Mouse (Mus musculus): ENCODE results near the gene Tpra1.

Gene Tpra1

DNA sequence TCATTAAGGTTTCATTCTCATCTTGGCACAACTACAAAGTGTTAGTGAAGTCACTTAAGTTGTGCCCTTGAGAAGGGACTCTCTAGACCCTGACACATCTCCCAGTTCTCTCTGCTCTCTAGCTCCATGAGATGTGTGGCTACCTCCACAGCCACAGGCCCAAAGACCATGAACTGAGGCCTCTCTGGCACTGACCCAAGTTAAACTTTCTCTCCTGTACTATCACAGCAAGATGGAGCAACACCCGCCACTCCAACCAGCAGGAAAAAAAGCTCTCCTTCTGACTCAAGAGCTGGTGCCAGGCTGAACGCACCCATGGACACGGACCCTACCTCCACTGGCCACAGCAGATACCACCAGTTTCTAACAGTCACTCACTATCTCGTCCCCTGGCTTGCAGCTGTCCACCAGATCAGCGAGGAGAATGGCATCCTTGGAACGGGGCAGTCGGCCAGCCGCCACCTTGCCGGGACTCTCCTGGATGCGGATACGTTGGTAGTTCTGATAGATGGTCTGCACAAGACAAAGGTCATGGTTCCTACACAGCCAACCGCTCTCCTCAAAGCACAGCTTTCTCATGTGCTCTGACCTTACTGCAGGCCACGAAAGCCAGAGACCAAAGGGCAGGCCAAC, 12.5 kb upstream of the Tpra1 start:
- no peak for DNase-seq (ENCODE audit: low read depth, low spot score)

DNA sequence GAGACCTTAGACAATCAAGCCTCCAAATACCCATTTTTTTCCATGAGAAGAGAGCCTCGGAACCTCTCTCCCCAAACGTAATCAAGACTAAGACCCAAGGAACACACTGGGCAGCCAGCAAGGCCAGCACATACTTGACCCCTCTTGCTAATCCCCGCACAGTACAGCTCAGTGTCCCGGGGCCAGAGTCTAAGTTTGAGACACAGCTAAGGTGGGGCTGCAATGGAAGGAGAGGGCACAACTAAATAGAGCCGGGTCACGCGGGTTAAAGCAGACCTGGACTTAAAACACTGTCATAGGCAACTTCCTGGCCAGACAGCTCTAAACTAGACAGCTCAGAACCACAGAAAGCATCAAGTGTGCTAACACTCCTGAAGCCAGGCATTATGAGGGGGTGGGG, 11.2 kb upstream of the Tpra1 start:
- no peak for DNase-seq (ENCODE audit: low read depth, low spot score)

DNA sequence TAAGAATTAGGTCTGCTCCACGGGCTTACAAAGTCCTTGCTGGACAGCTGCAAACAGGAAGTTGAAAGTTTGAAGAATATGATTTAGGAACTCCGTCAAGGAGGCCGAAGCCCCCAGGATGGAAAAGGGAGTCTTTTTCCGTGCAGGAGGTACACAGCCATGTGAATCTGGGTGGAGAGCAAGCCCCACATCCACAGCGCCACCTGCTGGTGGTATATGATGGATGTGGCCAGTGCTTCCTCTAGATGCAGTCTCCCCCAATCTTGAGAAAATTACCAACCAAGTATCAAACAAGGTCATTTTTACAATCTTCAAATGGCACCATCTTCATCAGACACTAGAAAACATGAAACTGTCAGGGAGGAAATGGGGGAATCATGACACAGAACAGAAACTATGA, 8.5 kb upstream of the Tpra1 start:
- no peak for DNase-seq (ENCODE audit: low read depth, low spot score)

GRCm38 (mm10) chr6:88895943-88896342, 6.1 kb upstream of the Tpra1 start:
- no peak for DNase-seq (ENCODE audit: low read depth, low spot score)

DNA sequence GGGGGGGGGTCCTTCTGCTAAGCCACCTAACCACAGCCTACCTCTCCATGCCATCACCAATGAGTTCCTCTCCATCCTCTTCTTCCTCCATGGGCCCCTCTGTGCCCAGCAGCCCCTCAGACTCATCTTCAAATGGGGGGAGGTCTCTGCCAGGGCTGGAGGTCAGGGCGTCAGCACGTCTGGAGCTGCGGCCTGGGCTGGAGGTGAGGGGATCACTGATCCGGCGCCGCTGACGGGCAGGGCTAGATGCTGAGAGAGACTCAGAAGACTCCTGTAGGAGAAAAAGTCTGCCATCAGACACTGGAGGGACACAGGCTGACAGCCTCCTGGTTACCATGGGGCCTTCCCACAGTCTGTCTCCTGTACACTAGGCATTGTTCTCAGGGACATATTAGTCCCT, 4.8 kb upstream of the Tpra1 start:
- no peak for DNase-seq (ENCODE audit: low read depth, low spot score)

- DNase-seq (ENCODE audit: low read depth, low spot score) = peak; percentile 84
These were observed 3.5 kb upstream of the Tpra1 start, which contains the start of gene Mcm2 for GRCm38 (mm10) chr6:88898534-88899048. Gene Mcm2, minus strand, starts transcription at chr6:88898780.

GRCm38 (mm10) chr6:88899086-88899485, 3.0 kb upstream of the Tpra1 start:
- DNase-seq (ENCODE audit: low read depth, low spot score) = no peak

DNA sequence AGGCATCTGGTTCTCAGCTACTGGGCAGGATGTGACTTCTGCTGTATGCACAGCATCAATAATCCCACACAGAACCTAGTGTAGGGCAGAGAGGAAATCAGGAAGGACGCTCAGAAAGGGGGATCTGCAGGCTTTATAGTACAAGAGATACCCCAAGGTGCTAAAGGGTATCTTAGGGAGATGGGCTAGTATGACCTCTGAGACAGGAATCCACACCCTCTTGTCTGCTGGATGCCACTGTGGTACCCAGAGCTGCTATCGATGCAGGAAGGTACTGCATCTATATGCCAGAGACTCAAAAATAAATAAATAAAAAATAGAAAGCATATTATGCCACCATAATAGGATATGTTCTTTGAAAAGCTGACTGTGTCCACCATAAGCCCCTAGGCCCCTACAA, 2.4 kb upstream of the Tpra1 start:
- DNase-seq (ENCODE audit: low read depth, low spot score) = no peak

DNA sequence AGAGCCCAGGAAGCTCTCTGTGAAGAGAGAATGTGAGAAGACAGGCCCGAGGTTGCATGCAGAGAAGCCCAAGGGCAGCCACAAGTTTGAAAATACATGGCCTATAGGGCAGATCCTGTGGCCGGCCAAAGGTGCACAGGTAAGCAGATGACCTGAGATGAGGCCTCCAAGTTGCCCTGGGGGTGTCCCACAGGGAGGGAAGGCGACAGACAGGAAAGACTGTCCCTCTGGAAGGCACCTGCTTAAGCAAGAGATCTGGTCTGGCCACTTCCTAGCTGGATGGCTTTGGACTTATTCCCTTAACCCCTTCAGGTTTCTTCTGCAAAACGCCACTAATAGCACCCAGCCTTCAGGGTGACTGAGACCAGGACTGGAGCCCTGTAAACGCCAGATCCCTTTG, 580 bp upstream of the Tpra1 start:
- DNase-seq (ENCODE audit: low read depth, low spot score) = no peak

- DNase-seq (ENCODE audit: low read depth, low spot score) = no peak
These were observed 1.7 kb downstream of the Tpra1 start for GRCm38 (mm10) chr6:88903708-88904107.

GRCm38 (mm10) chr6:88904456-88904974, 2.5 kb downstream of the Tpra1 start:
- no peak for DNase-seq (ENCODE audit: low read depth, low spot score)

- DNase-seq (ENCODE audit: low read depth, low spot score) = no peak
These were observed 3.0 kb downstream of the Tpra1 start for GRCm38 (mm10) chr6:88905042-88905441.

- DNase-seq (ENCODE audit: low read depth, low spot score) = no peak
These were observed 4.5 kb downstream of the Tpra1 start for GRCm38 (mm10) chr6:88906369-88907108.

GRCm38 (mm10) chr6:88909151-88909550, 7.1 kb downstream of the Tpra1 start:
- no peak for DNase-seq (ENCODE audit: low read depth, low spot score)

GRCm38 (mm10) chr6:88913022-88913421, 11.0 kb downstream of the Tpra1 start:
- no peak for DNase-seq (ENCODE audit: low read depth, low spot score)

GRCm38 (mm10) chr6:88913440-88913839, 11.4 kb downstream of the Tpra1 start:
- DNase-seq (ENCODE audit: low read depth, low spot score) = no peak

DNA sequence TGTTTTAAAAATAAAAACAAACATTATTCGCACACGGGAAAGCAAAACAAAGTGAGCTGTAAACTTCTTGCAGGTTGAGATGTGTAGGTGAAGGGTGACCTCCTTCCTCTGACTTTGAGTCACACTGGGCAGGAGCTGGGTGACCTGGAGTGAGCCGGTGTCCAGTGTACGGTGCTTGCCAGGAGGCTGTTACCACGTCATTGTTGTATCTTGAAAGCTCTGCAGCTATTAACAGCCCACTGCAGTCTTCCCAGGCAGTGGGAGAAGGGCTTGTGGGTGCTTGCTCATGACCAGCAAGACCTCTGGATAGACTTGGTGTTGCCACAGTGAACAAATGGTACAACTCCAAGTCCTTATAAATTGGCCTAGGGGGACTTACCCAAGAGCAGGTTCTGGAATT, 12.7 kb downstream of the Tpra1 start:
- no peak for DNase-seq (ENCODE audit: low read depth, low spot score)

GRCm38 (mm10) chr6:88915510-88915909, 13.5 kb downstream of the Tpra1 start:
- DNase-seq (ENCODE audit: low read depth, low spot score) = no peak

- no peak for DNase-seq (ENCODE audit: low read depth, low spot score)
These were observed 14.1 kb downstream of the Tpra1 start for GRCm38 (mm10) chr6:88916153-88916552.

GRCm38 (mm10) chr6:88918802-88919201, 16.8 kb downstream of the Tpra1 start:
- DNase-seq (ENCODE audit: low read depth, low spot score) = no peak

- no peak for DNase-seq (ENCODE audit: low read depth, low spot score)
These were observed 22.6 kb downstream of the Tpra1 start for GRCm38 (mm10) chr6:88924502-88925275.

- DNase-seq (ENCODE audit: low read depth, low spot score) = no peak
These were observed 23.7 kb downstream of the Tpra1 start for GRCm38 (mm10) chr6:88925640-88926205.
